19 mouse cellular contexts compared by ENCODE assay signal in the genomic region with DNA sequence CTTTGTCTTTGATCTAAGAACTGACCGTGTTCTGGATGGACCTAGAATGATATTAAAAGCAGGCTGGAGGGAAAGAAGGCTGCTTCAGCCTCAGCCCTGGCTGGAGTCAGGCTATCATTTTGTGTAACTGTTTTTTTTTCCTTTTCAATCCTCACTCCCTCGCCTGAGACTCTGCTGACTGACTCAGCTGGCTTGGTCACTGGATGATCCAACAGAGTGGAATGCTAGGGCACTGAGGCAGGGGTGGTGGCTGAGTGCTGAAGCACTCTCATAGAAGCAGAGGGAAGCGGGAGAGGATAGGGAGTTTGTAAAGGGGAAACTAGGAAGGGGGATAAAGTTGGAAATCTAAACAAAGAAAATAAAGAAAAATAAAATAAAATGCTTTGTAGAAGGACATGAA.
DNase-seq lines count a peak whose midpoint lies in the region.
"Had no signal": no experiment of that assay in that cellular context is flagged by ENCODE, and none has a peak within 500 bp of the region (broad histone marks: within the 10 kb centered on the region; RNA-seq: fewer than 3 reads in every experiment).

No protein-coding gene starts in this region.

- WGBS in heart, embryonic 10.5 days: 49% methylated on average over 3 of the region's 3 CpGs

- no peaks in the 10 kb centered on the region for H3K4me1 ChIP-seq in heart, embryonic 10.5 days
- H3K4me1 ChIP-seq: embryonic facial prominence, embryonic 12.5 days; hindbrain, embryonic 12.5 days had no signal

- no peaks in the 10 kb centered on the region for H3K36me3 ChIP-seq in heart, embryonic 10.5 days
- H3K36me3 ChIP-seq: embryonic facial prominence, embryonic 12.5 days; hindbrain, embryonic 12.5 days; midbrain, embryonic 12.5 days had no signal

- H3K27ac ChIP-seq in heart, embryonic 10.5 days: no peak overlapping the region
- H3K27ac ChIP-seq: embryonic facial prominence, embryonic 12.5 days; hindbrain, embryonic 12.5 days; midbrain, embryonic 12.5 days; stomach, postnatal 0 days had no signal

- no peak overlapping the region for H3K4me3 ChIP-seq in heart, embryonic 10.5 days
- H3K4me3 ChIP-seq: embryonic facial prominence, embryonic 12.5 days; erythroblast, embryonic 14.5 days; hindbrain, embryonic 12.5 days; midbrain, embryonic 12.5 days had no signal

- H3K9me3 ChIP-seq in heart, embryonic 10.5 days: no peaks in the 10 kb centered on the region
- H3K9me3 ChIP-seq: embryonic facial prominence, embryonic 12.5 days; hindbrain, embryonic 12.5 days; midbrain, embryonic 12.5 days had no signal

- no peaks in the 10 kb centered on the region for H3K27me3 ChIP-seq in heart, embryonic 10.5 days (ENCODE audit: insufficient read depth, poor library complexity, severe bottlenecking)
- H3K27me3 ChIP-seq: embryonic facial prominence, embryonic 12.5 days; hindbrain, embryonic 12.5 days; midbrain, embryonic 12.5 days; Patski had no signal

- DNase-seq in adrenal gland, adult 2 months: peak; percentile 53
- no peak for DNase-seq in adrenal gland, postnatal 4 days (ENCODE audit: low spot score in 2 of 2)
- peak; percentile 95 for DNase-seq in heart, adult 11 months
- DNase-seq in heart, embryonic 10.5 days (ENCODE audit: low spot score): no peak
- DNase-seq in lung, postnatal 36 days: peak; percentile 2
- DNase-seq in lung, postnatal 25 days (ENCODE audit: low spot score): no peak
- DNase-seq in fibroblast of lung, adult 2 months (ENCODE audit: low read depth): peak; percentile 63
- no peak for DNase-seq in cerebellum, postnatal 14 days
- DNase-seq: cerebellum, adult 11-12 months; cerebellum, postnatal 25 days; kidney, postnatal 36 days; layer of hippocampus, postnatal 36 days; thymus, adult 2 months had no signal

Comparison
In these comparisons a context has a peak if more than half of its experiments do, and no peak if none do; other contexts are left out.
1. DNase-seq: peak in adrenal gland, adult 2 months (single experiment), heart, adult 11 months (single experiment), lung, postnatal 36 days (single experiment) and fibroblast of lung, adult 2 months (single experiment); none in adrenal gland, postnatal 4 days (0 of 2), heart, embryonic 10.5 days (single experiment), lung, postnatal 25 days (single experiment) and cerebellum, postnatal 14 days (0 of 2).